Mouse (Mus musculus): ENCODE measurements around the gene Xpo5.

- TF ChIP-seq CTCF (IDR thresholded peaks at IDR 0.05; ENCODE audit: control insufficient read depth, insufficient read depth, insufficient read length) (no peak), CEBPB (IDR thresholded peaks at IDR 0.05; ENCODE audit: low read depth) (no peak), MYOD1 (IDR thresholded peaks at IDR 0.05; ENCODE audit: control insufficient read depth, insufficient read length, low read depth) (no peak), MYOG (IDR thresholded peaks at IDR 0.05; ENCODE audit: control insufficient read depth, extremely low read depth, insufficient read length) (no peak)
These were observed 34.9 kb downstream of the Xpo5 start for GRCm38 (mm10) chr17:46237480-46237879.
